Mouse (Mus musculus) midbrain, postnatal 0 days (tissue): ENCODE results near the gene Zscan4-ps1. TPM values are rescaled to one million over a fixed set of nuclear protein-coding genes. Genes with fewer than 3 reads are reported as not detected.
"Not testable (repeated sequence)": the region's sequence is repeated elsewhere in the genome, so short reads cannot be mapped to it uniquely, and the experiment has no call there.

Source experiments
- ATAC-seq: fragments of 200-750 bp; cut with Nextera tagmentation; 2 replicates; pipeline ENCODE4 v1.8.0; 2017; ENCODE audit warnings: moderate number of reproducible peaks, mild to moderate bottlenecking, moderate TSS enrichment, moderate library complexity; ENCODE audit not compliant: low FRiP score
- DNase-seq: peaks from one replicate; pipeline ENCODE4 v3.0.0-alpha.2; 2015; ENCODE audit warnings: low spot score
- H3K27ac ChIP-seq: fragments of 300-500 bp; sonication (generic); 2 replicates; pipeline ENCODE4 v1.5.1; 2014; ENCODE audit warnings: low read depth, mild to moderate bottlenecking, low read length, mixed read lengths
- H3K27me3 ChIP-seq: fragments of 300-500 bp; sonication (generic); 2 replicates; pipeline ENCODE4 v1.6.1; 2014; ENCODE audit warnings: low read length, control low read depth, mixed read lengths; ENCODE audit not compliant: insufficient read depth
- H3K36me3 ChIP-seq: fragments of 300-500 bp; sonication (generic); 2 replicates; pipeline ENCODE4 v1.6.1; 2014; ENCODE audit warnings: low read length, control low read depth, mixed read lengths; ENCODE audit not compliant: insufficient read depth
- H3K4me1 ChIP-seq: fragments of 300-500 bp; sonication (generic); 2 replicates; pipeline ENCODE4 v1.6.1; 2014; ENCODE audit warnings: mild to moderate bottlenecking, control low read depth, antibody characterized with exemption, low read length, mixed read lengths; ENCODE audit not compliant: insufficient read depth
- H3K4me2 ChIP-seq: fragments of 300-500 bp; sonication (generic); 2 replicates; pipeline ENCODE4 v1.6.1; 2014; ENCODE audit warnings: low read depth, mild to moderate bottlenecking, low read length, mixed read lengths; ENCODE audit not compliant: poor library complexity, severe bottlenecking
- H3K4me3 ChIP-seq: fragments of 300-500 bp; sonication (generic); 2 replicates; pipeline ENCODE4 v1.5.1; 2014; ENCODE audit warnings: low read depth, mild to moderate bottlenecking, low read length, moderate library complexity
- H3K9ac ChIP-seq: fragments of 300-500 bp; sonication (generic); replicated peaks from 2 replicates; pipeline ENCODE4 v1.6.1; 2014; ENCODE audit warnings: mild to moderate bottlenecking, low read length, moderate library complexity, mixed read lengths; ENCODE audit not compliant: poor library complexity, severe bottlenecking
- H3K9me3 ChIP-seq: fragments of 300-500 bp; sonication (generic); 2 replicates; pipeline ENCODE4 v1.6.1; 2016; ENCODE audit warnings: low read length, control low read depth
- WGBS: fragments of 180-500 bp; shearing (Covaris S2); extraction: QIAGEN DNeasy Blood & Tissue Kit; methylation state at CpG from one replicate; pipeline ENCODE4 v1.1.7; 2014; 5-methylcytosine and 5-hydroxymethylcytosine counted together
- polyA plus RNA-seq: library from polyadenylated mRNA; unstranded; fragments of >200 nt; fragmentation: Nextera tagmentation; extraction: Ambion mirVana; gene quantifications from 2 replicates; pipeline ENCODE4 v1.2.1, GENCODE M21; 2015
- total RNA-seq: library from RNA; depleted of rRNA; stranded (reverse); fragments of >200 nt; gene quantifications from 2 replicates; pipeline ENCODE4 v1.2.3, GENCODE M21; 2014; rRNA removed

The Zscan4-ps1 gene
- total RNA-seq (not detected in 2 replicates), polyA plus RNA-seq (not detected in 2 replicates)

GRCm38 (mm10) chr7:11069591-11069990, at the start of gene Zscan4-ps1:
Gene Zscan4-ps1, minus strand, starts transcription at chr7:11069691.
- DNase-seq, H3K27ac ChIP-seq, H3K4me3 ChIP-seq, H3K36me3 ChIP-seq, H3K4me1 ChIP-seq, H3K27me3 ChIP-seq, ATAC-seq, H3K9me3 ChIP-seq, H3K9ac ChIP-seq, H3K4me2 ChIP-seq: not testable (repeated sequence)
- 90% methylated on average over 2 of the region's 2 CpGs for WGBS

Other genes with a start within 250 kb of the Zscan4-ps1 start
- gene Zscan4b, start 164.6 kb downstream of the Zscan4-ps1 start, total RNA-seq = not detected in 2 replicates
- gene Zscan4b, start 164.6 kb downstream of the Zscan4-ps1 start, polyA plus RNA-seq = not detected in 2 replicates
- not detected in 2 replicates for gene Zscan4c, start 63.9 kb downstream of the Zscan4-ps1 start, total RNA-seq
- not detected in 2 replicates for gene Zscan4c, start 63.9 kb downstream of the Zscan4-ps1 start, polyA plus RNA-seq
- not detected in 2 replicates for gene Zscan4d, start 96.5 kb upstream of the Zscan4-ps1 start, total RNA-seq
- gene Zscan4d, start 96.5 kb upstream of the Zscan4-ps1 start, polyA plus RNA-seq = not detected in 2 replicates
- gene Zscan4e, start 241.0 kb upstream of the Zscan4-ps1 start, total RNA-seq = not detected in 2 replicates
- not detected in 2 replicates for gene Zscan4e, start 241.0 kb upstream of the Zscan4-ps1 start, polyA plus RNA-seq